Mouse (Mus musculus): ENCODE measurements around the gene Olfr314.
"Not testable (repeated sequence)": the region's sequence is repeated elsewhere in the genome, so short reads cannot be mapped to it uniquely, and the experiment has no call there.

Olfr314 gene

DNA sequence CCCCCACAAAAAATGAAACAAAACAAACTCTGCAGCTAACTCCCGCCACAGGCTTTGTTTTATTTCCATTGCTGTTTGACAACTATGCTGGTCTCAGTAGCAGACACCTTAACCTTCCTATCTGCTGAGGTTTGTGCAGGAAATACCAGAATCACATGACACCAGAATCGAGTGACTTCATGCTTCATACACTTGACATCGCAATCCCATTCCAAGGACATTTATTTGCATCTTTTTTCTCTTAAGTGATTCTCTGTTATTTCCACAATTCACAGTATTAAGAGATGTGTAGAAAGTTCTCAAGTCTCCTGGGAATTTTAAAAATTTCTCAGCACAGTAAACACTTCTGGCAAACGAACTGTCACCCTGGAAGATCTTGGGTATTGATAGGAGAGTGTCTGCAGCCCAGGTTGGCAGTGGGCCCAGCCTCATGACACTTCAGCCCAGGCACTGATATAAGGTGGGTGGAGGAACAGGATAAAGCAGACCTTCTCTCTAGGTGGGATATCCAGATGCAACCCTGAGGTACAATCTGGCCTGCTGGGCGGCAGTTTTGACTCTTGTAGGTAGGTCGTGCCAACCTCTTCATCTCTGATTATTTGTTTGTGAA, at the start of gene Olfr314:
TSS of gene Olfr314 (plus strand) at position 473 of the 610 bp plus-strand sequence.
- DNase-seq: no peak

DNA sequence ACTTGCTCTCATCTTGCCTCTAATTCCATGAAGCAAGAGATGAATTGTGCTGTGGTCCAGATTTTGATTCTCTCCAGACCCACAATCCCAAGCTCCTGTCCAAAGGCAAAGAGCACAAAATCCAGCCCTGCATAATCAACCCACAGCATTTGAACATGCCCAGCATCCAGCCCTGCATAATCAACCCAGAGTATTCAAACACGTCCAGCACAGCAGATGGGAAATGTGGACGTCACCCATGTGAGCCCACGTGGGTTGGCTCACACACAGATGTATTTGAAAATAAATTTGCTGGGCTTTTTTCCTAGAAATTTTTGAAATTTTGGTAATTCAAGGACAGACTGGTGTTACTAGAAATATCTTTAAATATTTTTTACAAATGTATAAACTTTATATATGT, 49.4 kb upstream of the Olfr314 start:
- peak; percentile 4 for DNase-seq

DNA sequence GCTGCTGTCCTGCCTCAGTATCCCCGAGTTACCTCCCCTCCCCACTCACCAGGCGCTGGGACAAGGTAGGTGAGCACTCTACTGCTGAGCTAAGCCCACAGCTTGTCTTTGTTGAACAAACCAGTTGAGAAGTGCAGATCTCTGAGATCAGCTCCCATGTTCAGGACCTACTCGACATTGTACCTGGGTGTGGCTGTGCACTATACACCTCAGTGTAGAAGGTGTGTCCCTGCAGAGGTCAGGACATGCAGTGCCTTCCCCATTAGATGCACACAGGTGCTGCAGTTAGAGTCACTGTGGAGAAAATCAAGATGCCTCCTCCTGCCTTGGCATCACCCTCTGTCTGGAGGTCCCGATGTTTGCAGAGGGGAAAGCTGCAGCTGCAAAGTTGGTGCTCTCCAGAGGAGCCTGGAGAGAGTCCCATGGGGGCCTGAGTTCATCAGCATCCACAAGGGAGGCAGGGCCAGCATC, 43.9 kb upstream of the Olfr314 start, which contains the start of gene Olfr317:
TSS of gene Olfr317 (minus strand) at position 421 of the 471 bp plus-strand sequence.
- no peak for DNase-seq

DNA sequence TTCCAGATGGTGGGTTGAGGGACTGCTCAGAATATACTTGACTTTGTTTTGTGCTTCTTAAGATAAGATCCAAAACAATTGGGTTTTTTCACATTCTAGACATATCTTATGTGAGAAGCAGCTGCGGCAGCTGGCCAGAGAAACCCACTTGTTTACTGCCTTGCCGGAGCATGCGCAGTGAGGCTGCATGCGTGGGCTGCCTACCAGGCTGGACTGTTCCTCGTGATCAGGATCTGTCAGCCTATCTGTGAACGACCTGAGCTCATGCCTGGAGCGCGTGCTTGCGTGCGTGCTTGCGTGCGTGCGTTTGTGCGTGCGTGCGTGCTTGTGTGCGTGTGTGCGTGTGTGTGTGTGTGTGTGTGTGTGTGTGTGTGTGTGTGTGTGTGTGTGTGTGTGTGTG, 31.7 kb upstream of the Olfr314 start:
- DNase-seq: not testable (repeated sequence)

DNA sequence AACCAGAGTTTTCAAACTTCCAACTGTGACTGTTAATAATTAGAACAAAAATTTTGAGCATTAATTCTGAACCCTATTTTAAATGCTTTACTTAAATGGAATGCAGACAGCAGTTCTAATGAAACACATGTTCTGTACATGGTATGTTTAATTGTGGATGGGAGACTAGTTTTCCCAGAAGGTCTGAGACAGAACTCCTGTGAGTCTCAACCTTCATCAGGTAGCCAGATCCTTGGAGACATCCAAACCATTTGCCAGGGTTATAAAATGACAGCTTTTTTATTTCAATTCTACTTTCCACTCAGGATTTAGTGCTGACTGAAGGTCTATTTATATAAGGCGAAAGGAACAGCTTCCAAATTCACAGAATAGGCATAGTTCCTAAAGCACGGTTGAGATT, 30.3 kb upstream of the Olfr314 start, which contains the start of gene Olfr316:
TSS of gene Olfr316 (plus strand) at position 301 of the 400 bp plus-strand sequence.
- no peak for DNase-seq

DNA sequence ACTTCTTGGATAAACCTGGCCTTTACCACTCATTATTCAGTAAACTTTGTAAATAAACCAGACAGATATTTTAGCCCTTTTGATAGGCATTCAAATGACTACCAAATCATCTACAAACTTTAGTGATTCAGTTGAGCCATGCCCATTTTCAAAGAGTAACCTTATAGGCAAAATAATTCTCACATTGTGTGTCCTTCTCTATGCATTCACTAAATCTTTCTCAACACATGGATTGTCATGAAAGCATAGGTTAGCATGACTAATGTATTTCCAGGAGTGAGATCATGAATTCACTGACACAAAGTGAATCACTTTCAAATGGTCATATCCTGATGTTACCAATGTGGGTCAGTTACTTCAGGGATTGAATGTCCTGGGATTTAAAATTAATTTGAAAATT, 9.9 kb upstream of the Olfr314 start, which contains the start of gene Olfr315:
TSS of gene Olfr315 (plus strand) at position 301 of the 400 bp plus-strand sequence.
- no peak for DNase-seq

DNA sequence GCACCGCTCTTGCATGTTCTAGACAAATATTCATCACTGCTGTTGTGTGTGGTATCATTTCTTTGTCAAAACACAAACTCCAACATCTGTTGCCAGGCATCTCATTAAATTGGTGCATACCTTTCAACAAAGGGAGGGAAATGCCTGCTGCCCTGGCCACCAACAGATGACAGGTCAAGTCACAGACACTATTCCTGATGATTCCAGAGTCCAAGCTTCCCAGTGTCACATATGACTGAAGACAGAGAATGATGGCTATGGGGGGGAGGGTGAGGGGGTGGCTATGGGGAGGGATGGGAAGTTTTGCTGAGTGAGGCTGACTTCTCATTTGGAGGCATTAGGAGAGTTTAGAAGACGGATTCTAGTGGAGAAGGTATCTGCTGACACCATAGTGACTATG, 1.4 kb downstream of the Olfr314 start:
- no peak for DNase-seq

DNA sequence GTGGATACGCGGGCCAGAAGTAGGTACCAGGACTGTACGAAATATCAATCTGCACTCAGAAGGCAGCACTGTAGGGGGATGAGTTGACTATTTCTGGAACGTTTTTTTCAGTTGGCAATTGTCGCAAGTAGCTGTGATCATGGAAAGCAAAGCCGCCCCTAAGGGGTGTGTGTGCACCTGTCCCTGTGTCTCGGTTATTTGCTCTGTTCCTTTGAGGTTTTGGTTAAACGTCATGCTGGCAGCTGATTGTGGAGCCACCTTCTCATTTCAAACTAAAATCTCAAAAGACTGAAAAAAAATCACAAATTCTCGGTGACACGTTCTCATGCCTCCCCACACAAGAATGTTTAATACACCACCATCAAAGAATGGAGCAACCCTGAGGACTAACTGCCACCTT, 4.9 kb downstream of the Olfr314 start:
- DNase-seq: no peak

DNA sequence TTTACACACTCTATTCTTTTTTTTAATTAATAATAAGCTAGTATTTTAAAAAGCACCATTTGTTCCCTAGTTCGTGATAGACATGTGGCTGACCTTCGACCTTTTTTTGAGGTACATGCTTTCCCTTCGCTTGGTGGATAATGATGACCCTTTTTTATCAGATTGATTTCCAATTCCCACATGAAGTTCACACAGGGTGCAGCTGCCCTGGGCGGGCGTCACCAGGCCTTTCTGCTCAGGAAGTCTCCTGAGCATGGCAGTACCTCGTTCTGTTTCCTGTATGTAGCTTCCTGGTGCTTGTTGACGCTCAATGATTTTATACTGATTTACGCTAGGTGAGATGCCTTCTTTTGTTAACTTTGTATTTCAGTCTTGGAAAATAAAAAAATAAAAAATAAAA, 5.6 kb downstream of the Olfr314 start:
- DNase-seq: no peak

DNA sequence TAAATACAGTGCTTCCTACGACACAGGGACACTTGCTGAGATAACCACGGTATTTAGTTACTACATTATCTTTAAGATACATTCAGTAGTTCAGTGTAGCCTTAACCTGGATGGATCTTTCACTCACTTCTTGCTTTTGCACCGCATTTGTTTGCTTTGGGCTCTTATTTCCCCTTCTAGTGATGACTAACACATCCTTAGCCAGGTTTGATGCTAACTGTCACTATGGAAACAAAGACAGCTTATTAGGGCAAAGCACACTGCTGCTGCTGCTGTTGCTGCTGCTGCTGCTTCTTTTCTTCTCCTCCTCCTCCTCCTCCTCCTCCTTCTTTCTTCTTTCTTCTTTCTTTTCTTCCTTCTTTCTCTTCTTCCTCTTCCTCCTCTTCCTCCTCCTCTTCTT, 6.8 kb downstream of the Olfr314 start:
- no peak for DNase-seq

DNA sequence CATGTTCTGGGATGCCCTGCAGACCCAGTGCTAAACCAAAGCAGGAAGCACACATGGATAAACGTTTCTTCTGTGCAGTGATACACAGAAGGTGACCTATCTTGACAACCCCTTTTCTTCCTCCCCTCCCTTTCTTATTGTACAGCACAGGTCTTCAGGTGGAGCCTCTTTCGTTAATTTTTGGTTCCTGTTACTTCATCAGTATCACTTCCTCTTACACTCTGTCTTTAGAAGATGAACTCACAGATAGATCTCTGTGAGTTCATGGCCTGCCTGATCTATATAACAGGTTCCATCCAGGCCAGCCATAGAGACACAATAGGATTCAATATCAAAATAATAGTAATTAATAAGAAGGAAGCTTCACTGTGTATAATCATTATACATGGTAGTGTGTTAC, 7.3 kb downstream of the Olfr314 start:
- DNase-seq: no peak

DNA sequence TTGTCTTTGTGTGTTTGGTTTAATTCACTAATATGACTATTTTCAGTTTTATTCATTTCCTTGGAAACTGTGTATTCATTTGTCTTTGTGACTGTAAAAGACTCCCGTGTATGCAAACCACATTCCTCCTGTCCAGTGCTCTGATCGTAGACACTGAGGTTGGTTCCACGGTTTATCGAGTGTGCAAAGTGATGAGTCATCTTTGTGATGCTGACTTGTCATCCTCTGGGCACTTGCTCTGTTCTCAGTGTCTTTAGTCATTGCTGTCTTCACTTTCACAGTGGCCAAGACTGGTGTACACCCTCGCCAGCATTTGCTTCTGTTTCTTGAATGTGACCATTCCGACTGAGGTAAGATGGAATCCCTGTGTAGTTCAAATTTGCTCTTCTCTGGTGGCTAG, 7.9 kb downstream of the Olfr314 start:
- DNase-seq: no peak

DNA sequence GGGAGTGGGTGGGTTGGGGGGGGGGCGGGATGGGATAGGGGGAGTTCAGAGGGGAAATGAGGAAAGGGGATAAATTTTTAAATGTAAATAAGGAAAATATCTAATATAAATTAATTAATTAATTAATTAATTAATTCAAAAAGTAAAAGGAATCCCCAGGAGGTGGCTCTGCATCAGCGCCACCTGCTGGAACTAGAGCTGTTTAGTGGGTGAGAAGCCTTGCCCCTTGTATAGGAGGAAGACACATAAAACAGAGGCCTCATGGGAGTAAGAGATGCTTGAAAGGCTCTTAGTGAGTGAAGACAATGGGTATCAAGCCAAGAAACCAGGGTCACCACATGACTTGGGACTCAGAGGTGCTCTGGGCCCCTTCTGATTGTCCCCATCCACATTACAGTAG, 13.1 kb downstream of the Olfr314 start:
- DNase-seq: no peak

DNA sequence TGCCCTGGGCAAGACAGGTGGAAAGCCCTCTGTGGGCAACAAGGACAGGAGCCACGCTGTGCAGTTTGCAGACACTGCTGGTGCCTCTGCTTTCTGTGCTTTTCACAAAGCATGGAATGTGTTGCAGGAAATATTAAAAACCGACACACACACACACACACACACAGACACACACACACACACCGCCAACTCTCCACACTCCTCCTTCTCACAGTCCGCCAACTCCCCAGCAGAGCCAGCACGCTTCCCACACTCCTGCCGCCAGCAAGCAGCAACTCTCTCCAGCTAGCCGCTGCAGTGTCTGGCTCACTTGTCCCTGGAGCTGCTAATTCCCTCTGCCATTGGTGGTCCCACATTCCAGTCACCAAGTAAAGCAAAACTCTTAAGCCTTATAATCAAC, 14.1 kb downstream of the Olfr314 start:
- no peak for DNase-seq

DNA sequence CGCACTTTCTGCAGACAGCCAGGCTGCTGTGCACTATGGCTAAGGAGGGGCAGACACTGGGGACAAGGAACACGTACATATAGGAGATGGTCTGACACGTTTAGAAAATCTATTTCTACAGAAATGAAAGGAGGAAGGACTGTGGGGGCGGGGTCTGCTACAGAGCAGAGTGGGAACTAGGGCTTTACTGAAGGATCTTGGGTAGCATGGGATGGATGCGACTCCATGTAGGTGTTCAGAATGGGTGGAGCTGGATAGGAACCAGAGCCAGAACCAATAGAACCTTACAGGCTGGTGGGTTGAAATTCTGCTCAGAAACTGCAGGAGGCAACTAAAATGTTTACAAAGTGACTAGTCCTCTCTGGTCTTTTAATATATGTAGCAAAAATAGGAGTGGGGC, 17.0 kb downstream of the Olfr314 start:
- no peak for DNase-seq

DNA sequence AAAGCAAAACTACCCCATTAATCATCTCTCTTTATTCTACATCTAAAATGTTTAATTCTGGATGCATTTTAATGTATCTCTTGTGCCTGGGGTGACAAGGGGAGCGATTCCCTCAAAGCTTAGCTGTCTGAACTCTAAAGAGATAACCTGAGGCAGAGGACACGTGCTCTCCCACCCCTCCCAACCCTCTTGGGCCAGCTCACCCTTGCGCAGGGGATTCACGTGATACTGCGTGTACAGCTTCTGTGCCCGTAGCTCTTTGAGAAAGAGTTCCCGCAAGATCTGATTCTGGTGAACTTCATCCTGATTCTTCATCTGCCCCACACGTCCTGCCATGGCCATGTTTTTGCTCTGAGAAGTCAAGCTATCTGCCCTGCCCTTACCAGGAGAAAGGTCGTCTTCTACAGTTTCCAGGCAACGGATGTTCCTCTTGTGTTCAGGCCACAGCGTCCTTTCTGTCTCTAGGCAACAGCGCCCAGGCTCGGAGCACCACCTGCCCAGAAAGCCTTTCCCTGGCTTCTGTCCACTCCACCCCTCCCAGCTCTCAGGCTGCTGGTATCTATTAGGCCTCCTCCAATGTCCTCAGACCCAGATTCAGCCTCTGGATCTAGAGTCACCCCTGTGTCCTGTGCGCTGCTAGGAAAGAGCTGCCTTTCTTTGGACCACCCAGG, 18.9 kb downstream of the Olfr314 start, which contains the start of gene Fam183b:
TSS of gene Fam183b (minus strand) at position 403 of the 671 bp plus-strand sequence.
- DNase-seq: no peak

DNA sequence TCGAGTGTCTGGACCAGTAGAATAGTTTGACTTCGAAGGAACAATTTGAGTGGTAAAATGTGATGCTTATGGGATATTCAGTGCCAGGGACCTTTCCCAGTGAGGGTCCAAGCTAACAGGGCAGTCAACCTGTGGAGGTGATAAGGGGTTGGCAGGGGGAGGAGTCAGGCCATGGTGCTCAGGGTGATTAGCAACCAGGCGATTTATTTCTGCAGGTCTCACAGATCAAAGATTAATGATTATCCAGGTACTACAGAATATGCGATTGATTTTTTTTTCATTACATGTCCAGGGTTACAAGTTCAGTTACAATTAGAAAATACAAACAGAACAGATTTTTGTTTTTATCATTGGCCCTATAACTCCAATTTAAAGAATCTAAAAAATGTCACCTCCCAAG, 21.1 kb downstream of the Olfr314 start:
- no peak for DNase-seq

DNA sequence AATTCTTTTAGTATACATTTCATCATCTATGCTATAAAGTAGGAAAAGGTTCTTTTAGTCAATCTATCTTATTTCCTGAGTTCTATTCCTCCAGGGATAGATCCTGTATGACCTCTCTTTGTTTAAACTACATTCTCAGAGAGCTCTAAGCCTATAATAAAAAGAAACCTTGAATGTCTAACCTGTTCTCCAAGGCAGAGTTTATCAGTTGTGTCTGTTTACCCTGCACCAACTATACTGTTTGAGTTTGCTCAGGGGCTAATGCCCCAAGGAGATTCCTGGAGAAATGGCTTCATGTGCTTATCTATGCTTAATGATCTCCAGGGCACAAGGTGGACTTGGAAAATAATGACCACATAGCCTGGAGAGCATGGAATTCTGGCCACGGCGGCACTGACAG, 21.6 kb downstream of the Olfr314 start:
- no peak for DNase-seq

DNA sequence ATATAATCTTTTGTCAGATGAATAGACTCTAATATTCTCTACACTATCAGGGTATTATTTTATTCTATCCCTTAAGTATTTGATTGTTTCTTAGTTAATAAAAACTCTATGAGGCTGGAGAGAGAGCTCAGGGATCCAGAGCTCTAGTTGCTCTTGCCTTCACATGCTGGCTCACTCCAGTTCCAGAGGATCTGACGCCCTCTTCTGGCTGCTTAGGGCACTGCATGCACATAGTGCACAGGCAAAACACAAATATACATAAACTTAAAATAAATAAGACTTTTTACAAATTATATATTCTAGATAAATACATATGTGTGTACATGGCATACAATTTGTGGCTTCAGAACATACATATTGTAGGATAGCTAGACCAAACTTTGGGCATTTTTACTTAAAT, 29.2 kb downstream of the Olfr314 start:
- no peak for DNase-seq

DNA sequence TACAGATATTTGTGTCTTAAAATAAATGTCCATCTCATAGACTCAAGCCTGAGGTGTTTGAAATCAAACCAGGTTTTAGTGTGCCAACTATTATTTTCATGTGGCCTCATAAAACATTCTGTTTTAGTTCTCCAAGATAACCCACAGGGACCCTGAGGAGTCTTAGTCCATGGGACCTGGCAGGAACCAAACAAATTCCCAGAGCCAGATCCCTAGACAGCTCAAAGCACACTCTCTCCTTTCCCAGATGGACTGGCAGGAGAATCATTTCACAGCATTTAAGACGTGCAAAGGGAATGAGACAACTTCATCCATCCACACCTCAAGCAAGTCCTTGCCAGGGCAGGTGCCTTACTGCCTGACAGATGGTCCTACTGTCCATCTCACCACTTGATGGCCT, 31.9 kb downstream of the Olfr314 start, which contains the start of gene Olfr313:
TSS of gene Olfr313 (plus strand) at position 301 of the 400 bp plus-strand sequence.
- not testable (repeated sequence) for DNase-seq

DNA sequence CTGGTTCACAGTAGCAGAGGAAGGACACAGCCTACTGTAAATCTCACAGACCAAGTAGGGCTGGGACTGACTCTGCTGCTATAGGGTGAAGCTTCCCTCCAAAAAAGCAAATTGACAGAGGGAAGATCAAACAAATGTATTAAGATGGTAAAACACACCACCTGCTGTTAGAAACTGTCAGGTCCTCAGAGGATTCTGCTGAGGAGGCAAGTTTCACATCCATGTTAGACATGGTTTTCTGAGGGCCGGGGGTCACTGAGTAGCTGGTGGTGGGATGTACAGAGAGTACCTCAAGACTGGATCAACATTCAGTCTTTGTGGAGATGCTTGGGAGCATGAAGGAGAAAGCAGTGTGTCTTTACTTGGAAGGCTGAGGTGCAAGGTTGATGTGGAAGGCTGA, 32.9 kb downstream of the Olfr314 start:
- no peak for DNase-seq

DNA sequence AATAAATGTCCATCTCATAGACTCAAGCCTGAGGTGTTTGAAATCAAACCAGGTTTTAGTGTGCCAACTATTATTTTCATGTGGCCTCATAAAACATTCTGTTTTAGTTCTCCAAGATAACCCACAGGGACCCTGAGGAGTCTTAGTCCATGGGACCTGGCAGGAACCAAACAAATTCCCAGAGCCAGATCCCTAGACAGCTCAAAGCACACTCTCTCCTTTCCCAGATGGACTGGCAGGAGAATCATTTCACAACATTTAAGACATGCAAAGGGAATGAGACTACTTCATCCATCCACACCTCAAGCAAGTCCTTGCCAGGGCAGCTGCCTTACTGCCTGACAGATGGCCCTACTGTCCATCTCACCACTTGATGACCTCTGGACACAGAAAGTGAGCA, 46.2 kb downstream of the Olfr314 start, which contains the start of gene Olfr312:
TSS of gene Olfr312 (plus strand) at position 301 of the 400 bp plus-strand sequence.
- not testable (repeated sequence) for DNase-seq

DNA sequence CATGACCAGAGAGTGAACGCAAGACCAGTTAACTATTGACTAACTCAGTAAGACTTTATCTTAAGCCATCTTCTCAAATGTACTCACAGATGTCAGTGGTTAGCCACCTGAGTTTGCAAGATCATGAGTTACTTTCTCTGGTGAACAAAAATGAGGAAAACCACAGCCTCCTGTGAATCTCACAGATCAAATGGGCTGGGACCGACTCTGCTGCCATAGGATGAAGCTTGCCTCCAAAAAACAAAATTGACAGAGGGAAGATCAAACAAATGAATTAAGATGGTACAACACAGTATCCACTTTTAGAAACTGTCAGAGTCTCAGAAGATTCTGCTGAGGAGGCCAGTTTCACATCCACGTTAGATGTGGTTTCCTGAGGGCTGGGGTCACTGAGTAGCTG, 47.0 kb downstream of the Olfr314 start:
- DNase-seq: no peak

DNA sequence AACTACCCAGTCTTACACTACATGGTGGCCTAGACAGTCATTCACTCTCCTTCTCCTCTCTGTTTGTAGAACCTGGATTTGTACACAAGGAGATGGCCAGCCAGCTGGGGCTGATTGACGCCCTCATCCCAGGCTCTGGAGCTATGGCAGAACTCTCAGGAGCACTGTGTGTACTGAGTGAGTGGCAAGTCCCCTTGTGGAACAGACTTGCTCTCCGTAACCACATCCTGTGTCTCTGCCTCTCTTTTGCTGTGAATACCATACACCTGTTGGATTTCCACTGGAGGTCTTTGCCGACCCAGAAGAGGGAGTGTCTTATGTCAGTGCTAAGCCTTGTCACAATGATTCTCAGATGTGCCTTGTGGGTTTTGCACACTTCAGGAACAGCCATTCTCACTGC, 49.8 kb downstream of the Olfr314 start:
- DNase-seq: not testable (repeated sequence)

Measured in lung, postnatal 14 days (tissue).